Mouse (Mus musculus): ENCODE measurements around the gene Rhd.

- no peak for TF ChIP-seq CTCF (IDR thresholded peaks at IDR 0.05; ENCODE audit: low read depth, low read length)
- TF ChIP-seq TAL1 (conservative IDR thresholded peaks at IDR 0.05; ENCODE audit: low read depth, low read length): no peak
- TF ChIP-seq GATA1 (IDR thresholded peaks at IDR 0.05; ENCODE audit: borderline replicate concordance, low read length): no peak
- no peak; the same call in 1 of the 2 replicates for TF ChIP-seq POLR2AphosphoS5 (IDR thresholded peaks at IDR 0.05; ENCODE audit: insufficient replicate concordance, low read depth, low read length)
- TF ChIP-seq GATA2 (IDR thresholded peaks at IDR 0.05; ENCODE audit: borderline replicate concordance, low read depth, low read length): no peak
These were observed 66.5 kb downstream of the Rhd start, which contains the start of gene Syf2 for GRCm38 (mm10) chr4:134930684-134931481.

Measured in G1E (cell line).